Mouse (Mus musculus): ENCODE data around the gene Mroh2a. TPM values are rescaled to one million over a fixed set of nuclear protein-coding genes. Genes with fewer than 3 reads are reported as not detected.
A peak's percentile ranks its signal among the peaks of the same experiment; 100 is the strongest.

The Mroh2a gene
- total RNA-seq, 2 experiments from 2014 or later = 0.06 to 0.20 TPM

DNA sequence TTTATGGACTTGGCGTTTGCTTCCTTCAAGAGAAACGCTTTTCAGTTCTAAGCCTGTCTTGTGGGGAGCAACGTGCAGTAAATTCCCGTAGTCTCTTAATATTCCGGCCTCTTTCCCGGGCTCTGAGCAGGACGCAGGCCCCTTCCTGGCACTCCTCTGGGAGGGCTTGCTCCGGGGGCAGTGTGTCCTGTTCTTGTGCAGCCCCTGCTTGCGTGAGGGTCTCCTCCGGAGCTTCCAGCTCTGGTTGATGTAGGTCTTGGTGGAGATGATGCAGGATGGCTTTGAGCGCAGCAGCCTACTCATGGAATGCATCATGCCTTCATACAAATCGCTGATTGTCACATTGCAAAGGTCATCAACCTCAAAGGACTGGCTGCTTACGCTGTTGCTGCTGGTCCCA is 39.3 kb downstream of the Mroh2a start:
- DNase-seq (ENCODE audit: extremely low spot score in 1 of 2, low spot score in 2 of 2) = peak in 1 of 2 experiments; percentile 50
- intact Hi-C loops (cut with DNase I) = no loop called here

DNA sequence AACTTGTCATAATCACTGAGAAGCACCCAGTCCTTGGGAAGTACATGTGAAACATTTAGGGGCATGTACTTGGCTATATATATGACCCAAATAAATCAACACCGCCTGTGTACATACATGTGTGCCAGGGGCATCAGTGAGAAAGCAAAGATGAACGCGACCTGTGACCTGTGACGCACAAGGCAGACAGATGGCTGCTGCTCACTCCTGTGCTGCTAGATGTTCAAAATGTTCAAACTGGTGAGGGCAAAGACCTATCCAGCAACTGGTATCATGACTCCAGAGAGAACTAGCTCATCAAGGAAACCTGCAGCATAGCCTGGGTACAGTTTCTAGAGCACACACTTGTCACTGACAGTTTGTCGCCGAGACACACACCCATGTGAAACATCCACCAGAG is 40.7 kb downstream of the Mroh2a start:
- intact Hi-C loops (cut with DNase I) = no loop called here
- peak in 1 of 2 experiments; percentile 47 for DNase-seq (ENCODE audit: extremely low spot score in 1 of 2, low spot score in 2 of 2)

DNA sequence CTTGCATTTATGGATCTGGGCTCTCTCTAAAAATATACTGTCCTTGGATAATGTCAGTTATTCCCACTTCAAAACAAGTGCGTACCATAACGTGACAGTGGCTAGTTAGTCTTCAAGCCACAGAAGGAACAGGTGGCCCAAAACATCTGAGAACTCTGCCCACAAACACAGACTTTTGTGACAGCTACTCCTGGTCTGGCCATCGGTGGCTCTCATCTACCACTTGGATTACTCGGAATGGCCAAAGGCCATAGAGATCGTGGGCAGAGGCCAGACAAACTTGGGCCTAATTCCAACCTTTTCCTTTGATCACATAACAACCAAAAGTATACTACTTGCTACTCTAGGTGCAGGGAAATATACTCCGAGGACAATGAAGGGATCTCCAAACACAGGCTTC is 41.3 kb downstream of the Mroh2a start:
- intact Hi-C loops (cut with DNase I) = no loop called here
- no peak for DNase-seq (ENCODE audit: extremely low spot score in 1 of 2, low spot score in 2 of 2)

DNA sequence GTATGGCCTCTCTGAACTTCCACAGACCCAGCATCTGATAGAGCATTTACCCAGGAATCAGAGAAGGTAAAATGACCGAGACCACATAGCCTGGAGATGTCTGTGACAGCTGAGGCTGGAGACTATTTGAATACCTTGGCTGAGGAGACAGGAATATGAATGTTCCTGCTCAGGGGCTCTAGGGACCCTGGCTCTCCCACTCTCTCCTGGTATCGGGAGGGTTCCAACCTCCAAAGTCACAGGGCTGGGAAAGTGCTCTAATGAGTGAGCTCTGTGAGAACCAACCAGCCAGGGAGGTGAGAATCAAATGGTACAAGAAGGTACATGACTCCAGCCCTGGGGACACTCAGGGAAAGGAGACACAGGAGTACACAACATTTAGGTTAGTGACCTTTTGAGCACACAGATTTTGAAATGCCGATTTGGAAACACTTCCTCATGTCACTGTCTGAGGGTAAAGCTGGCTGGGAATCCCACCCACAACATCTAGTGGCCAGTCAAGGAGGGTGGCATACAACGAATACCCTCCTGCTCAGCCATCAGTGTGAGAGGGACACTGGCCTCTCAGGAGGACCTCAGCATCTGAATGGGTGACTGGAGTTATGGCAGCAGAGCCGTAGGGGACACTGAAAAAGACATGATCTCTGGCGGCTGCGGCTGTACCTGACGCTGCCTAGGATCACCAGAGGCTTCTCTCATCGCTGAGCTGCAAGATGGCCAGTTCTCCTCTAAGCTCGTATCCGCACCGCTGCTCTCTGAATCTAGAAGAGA is 42.9 kb downstream of the Mroh2a start:
- peak in 1 of 2 experiments; percentile 46 for DNase-seq (ENCODE audit: extremely low spot score in 1 of 2, low spot score in 2 of 2)
- intact Hi-C loops (cut with DNase I) = no loop called here

DNA sequence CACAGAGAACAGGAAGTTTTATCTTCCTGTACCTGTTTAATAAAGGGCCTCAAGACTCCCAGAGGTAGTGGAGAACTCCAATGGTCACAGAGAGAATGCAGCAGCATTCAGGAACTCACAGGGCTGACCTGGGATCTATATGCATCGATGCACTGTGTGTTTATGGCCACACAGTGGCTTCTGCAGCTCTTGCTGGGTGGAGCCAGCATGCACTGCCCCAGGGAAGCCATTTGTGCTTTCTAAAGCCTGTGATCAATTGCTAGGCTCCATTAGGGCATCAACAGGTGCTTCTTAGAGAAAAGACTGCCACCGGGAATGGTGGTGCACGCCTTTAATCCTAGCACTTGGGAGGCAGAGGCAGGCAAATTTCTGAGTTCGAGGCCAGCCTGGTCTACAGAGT is 46.1 kb downstream of the Mroh2a start:
- DNase-seq (ENCODE audit: extremely low spot score in 1 of 2, low spot score in 2 of 2) = peak in 1 of 2 experiments; percentile 33
- intact Hi-C loops (cut with DNase I) = no loop called here

DNA sequence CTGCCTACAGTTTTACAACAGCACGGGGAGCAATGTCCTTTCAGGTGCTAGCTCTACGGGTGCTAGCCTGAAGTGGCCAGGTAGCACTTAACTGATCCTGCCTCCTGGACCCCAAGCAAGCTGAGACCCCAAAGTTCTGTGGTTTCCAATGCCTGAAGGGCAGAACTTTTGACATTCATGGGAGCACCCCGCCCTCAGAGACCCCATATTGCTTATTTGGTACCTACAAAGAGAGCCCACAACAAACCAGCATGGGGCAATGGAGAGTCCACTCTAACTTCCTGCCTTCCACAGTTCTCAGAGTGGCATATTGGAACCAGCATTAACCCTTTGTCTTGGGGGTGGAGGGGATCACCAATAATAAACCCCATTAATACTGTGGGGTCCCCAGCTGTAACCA is 46.5 kb downstream of the Mroh2a start:
- intact Hi-C loops (cut with DNase I) = no loop called here
- DNase-seq (ENCODE audit: extremely low spot score in 1 of 2, low spot score in 2 of 2) = peak in 1 of 2 experiments; percentile 49

DNA sequence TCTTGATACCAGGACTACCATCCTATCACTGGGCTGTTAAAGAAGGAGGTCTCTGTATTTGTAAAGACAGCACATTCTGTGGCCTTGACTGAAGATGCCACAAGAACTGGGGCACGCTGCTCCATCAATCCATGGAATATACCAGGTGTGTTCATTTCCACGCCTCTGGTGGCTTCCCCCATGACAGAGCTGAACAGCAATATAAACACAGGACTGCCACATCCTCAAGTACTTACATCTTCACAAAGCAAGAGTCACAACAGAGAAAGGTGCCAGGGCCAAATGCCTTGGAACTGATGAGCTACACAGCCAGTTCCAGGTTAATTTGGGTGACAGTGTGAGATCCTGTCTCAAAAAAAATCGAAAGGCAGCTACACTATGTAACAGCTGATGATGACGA is 47.0 kb downstream of the Mroh2a start:
- intact Hi-C loops (cut with DNase I) = no loop called here
- DNase-seq (ENCODE audit: extremely low spot score in 1 of 2, low spot score in 2 of 2) = peak in 1 of 2 experiments; percentile 33

DNA sequence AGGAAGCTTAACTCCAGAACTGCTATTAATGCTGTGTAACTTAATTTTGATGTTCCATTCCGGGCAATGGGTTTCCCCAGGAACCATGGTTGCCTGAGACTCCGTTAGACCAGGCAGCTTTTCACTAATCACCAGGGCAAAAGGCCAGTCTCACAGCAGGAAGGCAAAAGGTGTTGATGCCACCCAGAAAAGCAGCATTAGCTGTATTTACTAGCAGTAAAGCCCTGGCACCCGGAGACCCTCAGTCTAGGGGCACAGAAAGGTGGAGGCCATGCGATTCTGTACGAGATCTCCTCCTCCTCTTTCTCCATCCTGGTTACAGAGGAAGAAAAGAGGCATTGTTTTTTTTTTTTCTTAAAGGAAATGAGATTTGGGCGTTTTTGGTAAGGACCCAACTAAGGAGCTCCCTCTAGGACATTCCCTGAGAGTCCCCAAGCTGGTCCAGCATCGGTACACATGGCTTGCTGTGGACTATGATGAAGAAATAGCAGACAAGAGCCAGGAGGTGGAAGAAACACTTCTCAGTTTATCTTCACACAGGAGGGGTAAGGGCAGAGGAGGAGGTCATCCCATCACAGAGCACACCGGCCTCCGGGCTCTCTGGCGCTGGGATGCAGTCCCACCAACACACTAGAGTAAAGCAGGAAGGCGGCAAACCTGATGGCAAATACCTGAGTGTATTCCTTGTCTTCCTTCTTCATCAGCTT is 47.7 kb downstream of the Mroh2a start:
- peak in 1 of 2 experiments; percentile 58 for DNase-seq (ENCODE audit: extremely low spot score in 1 of 2, low spot score in 2 of 2)
- intact Hi-C loops (cut with DNase I) = no loop called here

DNA sequence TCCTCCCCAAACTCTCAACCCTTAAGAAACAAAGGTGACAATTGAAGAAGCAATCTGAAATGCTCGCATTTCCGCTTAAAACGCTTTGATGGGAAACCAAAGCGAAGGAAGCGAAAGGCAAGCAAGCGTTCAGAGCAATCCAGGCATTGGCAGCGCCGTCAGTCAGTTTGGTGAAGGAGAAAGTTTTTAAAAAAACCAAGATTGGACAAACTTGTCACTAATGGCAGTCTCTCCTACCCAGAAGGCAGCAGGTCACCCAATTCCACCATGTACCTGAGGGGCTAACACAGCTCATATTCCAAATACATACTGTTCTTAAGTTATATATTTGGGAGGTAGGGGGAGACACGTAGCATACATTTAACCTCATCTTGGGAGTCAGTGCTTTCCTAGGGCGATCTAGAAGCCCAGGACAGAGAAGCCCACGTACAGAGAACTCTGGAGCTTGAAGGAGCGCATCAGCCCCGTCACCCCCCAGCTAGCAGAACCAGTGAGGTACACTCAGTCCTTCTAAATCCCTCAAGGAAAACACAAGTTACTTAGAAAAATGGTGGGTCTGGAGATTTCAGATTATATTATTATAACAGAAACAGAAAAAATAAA is 48.4 kb downstream of the Mroh2a start:
- intact Hi-C loops (cut with DNase I) = no loop called here
- DNase-seq (ENCODE audit: extremely low spot score in 1 of 2, low spot score in 2 of 2) = peak in 1 of 2 experiments; percentile 25

DNA sequence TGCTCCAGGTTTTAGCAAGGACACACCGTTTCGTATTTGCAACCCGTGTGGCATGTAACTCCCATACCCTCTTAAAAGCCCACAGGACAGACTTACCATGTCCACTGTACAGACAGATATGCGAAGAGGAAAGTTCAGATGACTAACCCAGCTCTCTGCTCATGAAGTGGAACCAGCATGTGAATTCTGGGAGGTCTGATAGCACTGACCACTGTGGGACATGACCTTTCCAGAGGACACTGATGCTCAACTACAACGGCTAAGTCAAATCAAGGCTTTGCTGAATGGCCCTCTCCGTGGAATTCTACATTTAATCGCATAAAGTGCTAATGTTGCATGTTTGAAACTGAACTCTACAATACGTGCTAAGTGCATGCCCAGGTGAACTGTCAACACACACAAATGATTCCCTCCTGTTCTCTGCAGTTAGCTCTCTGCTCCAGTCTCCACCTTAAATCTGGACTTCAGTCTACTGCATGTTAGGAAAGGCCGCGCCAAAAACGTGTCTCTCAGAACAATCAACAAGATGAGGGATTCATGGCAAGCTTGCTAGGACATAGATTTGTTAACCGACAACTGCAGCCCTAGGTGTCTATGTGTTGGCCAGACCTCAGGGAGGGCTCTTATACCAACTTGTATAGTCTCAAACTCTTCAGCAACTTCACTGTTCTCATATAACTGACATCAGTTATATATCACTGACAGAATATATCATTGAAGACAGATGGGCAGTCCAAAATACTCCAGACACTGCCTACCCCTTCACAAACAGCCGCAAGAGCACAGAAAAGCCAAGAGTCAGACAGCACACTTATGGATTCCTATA is 49.1 kb downstream of the Mroh2a start:
- DNase-seq (ENCODE audit: extremely low spot score in 1 of 2, low spot score in 2 of 2) = peak in 1 of 2 experiments; percentile 37
- intact Hi-C loops (cut with DNase I) = no loop called here

DNA sequence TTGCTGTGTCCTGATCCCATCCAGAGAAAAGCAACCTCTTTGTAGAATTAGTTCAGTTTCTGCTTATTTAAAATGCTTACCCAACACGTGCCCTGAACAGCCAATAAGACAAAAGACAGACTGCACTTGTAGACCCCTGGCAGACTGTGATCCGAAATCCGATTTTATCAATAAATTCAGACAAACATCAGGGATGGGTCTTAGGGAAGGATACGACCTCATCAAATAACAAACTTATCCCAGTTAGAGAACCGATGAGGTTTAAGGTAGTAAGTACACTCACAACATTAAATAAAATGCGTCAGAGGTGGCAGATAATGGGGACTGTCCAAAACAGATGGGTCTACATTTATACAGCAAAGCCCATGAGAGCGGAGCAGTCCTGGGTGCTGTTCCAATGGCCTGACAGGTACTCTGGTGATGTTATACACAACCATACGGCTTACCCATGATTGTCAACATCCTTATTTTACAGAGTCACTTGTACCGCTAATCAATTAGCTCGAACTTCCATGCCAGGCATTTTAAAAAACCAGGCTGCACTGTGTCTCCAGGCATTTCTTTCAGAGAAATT is 49.8 kb downstream of the Mroh2a start:
- DNase-seq (ENCODE audit: extremely low spot score in 1 of 2, low spot score in 2 of 2) = no peak
- intact Hi-C loops (cut with DNase I) = no loop called here

DNA sequence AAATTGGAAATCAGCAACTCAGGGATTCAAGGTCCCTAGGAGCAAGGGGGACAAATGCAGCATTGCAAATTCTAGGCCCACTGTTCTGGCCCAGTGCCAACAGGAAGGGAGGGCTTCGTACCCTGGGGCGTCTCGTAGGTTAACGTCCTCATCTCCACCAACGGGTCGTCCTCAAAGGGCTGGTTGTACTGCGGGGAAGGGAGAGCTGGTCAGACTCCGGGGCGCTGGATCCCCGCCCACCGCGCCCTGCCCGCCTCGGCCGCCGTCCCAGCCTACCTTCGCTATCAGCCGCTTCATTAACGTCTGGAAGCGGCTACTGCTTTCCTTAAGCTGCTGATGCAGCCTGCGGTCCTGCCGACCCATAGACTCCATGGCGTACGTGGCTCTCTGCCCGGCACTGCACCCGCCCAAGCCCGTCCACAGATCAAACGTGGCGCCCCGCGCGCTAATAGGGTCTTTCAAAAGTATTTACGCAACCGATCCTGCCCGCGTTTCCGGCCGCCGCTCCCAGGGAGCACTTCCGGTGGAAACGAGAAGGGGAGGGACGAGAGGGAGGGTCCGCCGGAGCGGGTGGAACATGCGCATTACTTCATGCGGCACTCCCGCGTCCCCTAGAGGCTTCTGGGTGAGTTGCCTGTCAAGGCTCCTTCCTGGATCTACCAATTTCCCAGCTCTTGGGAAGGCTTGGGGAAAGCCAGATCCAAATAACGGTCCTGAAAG is 50.5 kb downstream of the Mroh2a start, which contains the start of the genes Hjurp and Trpm8:
Gene Hjurp (minus strand): TSS at position 536 of the 720 bp plus-strand sequence.
Gene Trpm8 (plus strand): TSS at position 564 of the 720 bp plus-strand sequence.
- intact Hi-C loops (cut with DNase I) = no loop called here

DNA sequence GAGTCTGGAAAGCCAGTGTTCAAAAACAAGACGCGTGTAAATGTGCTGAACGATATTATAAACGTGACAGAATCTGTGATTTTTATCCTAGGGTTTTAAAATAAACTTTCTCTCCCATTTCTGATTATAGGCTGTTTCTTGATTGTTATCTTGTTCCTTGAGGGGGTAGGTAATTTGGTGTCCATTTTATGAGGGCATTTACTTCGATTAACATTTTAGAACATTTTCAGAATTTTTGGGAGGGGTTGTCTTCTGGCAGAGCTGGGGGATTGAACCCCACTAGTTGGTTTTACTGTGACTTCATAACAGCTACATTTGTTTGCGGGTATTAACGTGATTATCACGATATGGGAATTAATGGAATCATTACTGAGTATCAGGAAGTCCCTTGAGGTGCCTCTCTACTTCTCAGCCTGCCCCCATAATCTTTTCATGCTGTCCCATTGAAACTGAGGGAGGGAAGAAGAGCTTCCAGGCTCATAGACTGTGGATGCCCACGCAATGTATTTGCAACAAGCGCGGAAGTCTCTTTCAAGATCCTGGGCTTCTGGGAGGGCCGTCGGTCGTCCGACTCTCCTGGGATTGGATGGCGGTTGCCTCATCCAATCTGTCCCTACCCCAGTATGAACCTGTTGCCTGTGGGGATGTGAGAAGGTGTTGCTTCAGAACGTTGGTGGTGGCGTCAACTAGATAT is 51.2 kb downstream of the Mroh2a start:
- intact Hi-C loops (cut with DNase I) = no loop called here
- DNase-seq (ENCODE audit: extremely low spot score in 1 of 2, low spot score in 2 of 2) = peak in 1 of 2 experiments; percentile 59

More for the DNA sequence above, 50.5 kb downstream of the Mroh2a start, which contains the start of the genes Hjurp and Trpm8:
- peak; percentile 100 for DNase-seq (ENCODE audit: extremely low spot score in 1 of 2, low spot score in 2 of 2)

DNA sequence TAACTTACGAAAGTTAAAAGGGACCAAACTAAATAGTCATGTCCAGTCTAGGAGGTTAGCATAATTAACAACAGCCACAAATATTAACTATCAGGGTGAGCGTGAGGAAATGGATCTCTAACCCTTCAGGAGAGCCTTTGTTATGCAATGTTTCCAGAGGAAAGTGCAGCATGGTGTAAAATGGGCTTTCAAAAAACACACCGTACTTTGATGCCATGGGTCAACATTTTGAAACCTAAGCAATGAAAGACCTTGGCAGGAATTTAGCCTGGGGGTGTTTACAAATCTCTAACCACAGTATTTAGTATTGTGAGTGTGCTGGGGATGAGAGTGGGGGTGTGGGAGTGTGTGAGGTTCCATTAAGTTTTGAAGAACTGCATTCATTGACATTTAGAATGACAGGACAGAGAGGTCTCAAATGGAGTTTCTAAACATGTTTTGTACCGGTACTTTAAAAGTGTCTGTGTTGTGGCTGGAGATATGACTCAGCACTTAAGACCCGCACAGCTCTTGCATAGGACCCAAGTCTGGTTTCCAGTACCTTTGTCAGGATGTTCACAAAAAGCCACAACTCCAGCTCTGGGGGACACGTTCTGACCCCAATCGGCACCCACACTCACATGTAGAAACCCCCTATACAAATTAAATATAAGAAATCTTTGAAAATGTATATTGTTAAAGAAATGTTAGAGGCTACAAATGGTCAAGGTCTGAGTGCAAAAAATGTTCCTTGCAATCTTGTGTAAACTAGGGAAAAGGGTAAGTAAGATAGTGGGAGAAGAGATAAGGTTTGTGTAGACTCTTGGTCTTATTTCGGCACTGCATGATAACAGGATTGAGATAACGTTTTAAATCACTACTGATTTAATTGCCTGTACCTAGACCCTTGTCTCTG is 52.6 kb downstream of the Mroh2a start:
- intact Hi-C loops (cut with DNase I) = loop anchor here (10.0 kb wide), 1 partner anchor 125 kb away; no protein-coding TSS in a partner anchor
- DNase-seq (ENCODE audit: extremely low spot score in 1 of 2, low spot score in 2 of 2) = peak in 1 of 2 experiments; percentile 22

DNA sequence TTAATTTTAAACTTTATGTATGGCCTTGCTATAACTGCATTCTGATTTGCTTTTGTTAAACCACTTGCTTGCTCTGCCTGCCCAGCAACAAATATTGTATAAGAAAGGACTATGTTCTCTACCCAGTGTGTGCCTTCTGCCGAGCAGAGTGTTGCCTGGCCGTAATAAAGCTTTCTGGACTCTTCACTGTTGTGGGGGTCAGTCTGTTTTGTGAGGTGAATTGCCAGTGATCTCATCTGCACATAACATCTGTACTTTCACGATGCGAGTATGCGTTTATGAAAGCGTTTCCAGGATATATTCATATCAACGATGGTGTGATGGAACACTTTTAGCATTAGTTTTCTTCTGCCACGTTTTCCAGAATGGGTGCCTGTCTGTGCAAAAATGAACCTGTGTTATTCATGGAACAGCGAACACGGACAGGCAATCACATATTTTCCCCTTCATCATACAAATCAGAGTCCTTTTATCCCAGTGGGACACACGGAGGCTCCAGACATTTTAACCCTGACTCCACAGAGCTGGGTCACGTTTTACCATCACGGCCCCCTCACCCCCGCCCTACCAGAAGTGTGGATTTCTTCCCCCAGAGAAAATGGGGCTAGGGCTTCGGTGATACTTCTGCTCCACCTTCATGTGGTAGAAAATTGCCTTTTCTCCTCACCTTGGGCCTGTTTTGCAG is 53.4 kb downstream of the Mroh2a start:
- intact Hi-C loops (cut with DNase I) = loop anchor here (10.0 kb wide), 1 partner anchor 125 kb away; no protein-coding TSS in a partner anchor
- DNase-seq (ENCODE audit: extremely low spot score in 1 of 2, low spot score in 2 of 2) = no peak

DNA sequence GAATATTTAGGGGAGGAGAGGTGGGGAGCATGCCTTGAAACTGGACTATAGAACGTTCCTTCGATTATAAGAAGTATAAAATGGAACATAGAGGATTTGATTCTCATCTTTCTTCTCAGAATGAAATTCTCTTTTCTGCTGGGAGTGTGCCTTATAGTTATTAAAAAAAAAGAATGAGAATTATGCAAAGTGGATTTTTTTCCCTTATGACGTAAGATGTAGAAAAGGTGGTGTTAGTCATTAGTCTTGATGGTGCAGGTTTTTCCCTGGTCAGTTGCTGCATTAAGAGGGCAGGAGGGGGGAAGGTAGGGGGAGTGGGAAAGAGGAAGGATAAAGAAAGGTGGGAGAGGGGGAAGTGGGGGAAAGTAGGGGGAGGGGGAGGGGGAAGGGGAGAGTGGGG is 55.5 kb downstream of the Mroh2a start:
- DNase-seq (ENCODE audit: extremely low spot score in 1 of 2, low spot score in 2 of 2) = no peak
- intact Hi-C loops (cut with DNase I) = loop anchor here (10.0 kb wide), 1 partner anchor 128 kb away; no protein-coding TSS in a partner anchor

Measured in left cerebral cortex, postnatal 10 days (tissue).